8 mouse cellular contexts compared by ENCODE assay signal in genomic region chr8:11486142-11486541, GRCm38 (mm10). TPM values are rescaled to one million over a fixed set of nuclear protein-coding genes. Genes with fewer than 3 reads are reported as not detected.
DNase-seq lines count a peak whose midpoint lies in the region; ATAC-seq and TF ChIP-seq lines count a peak whose summit lies in the region.

No protein-coding gene starts in this region.

- peak; percentile 47; the same call in 1 of the 2 replicates for ATAC-seq in kidney, embryonic 16.5 days (ENCODE audit: low FRiP score, low TSS enrichment)
- ATAC-seq in liver, embryonic 16.5 days (ENCODE audit: low read depth), result peak; percentile 19; the same call in 1 of the 2 replicates

- 18% methylated on average over 7 of the region's 7 CpGs for WGBS in kidney, embryonic 16.5 days
- WGBS in liver, embryonic 16.5 days (ENCODE audit: insufficient replicate concordance), result 13% methylated on average over 7 of the region's 7 CpGs

- no peak overlapping the region for H3K4me3 ChIP-seq in ES-E14 (ENCODE audit: insufficient read depth in 1 of 2, low read depth in 1 of 2, low read length in 2 of 2, poor library complexity in 1 of 2, severe bottlenecking in 1 of 2)
- no peak overlapping the region for H3K4me3 ChIP-seq in gastrocnemius, adult 2 months
- no peak overlapping the region for H3K4me3 ChIP-seq in kidney, embryonic 16.5 days (ENCODE audit: low read length)
- no peak overlapping the region for H3K4me3 ChIP-seq in liver, embryonic 16.5 days (ENCODE audit: low read depth, low read length)

- H3K9ac ChIP-seq in ES-E14 (ENCODE audit: insufficient read depth, low read depth, low read length, poor library complexity, severe bottlenecking), result no peak overlapping the region
- no peak overlapping the region for H3K9ac ChIP-seq in kidney, embryonic 16.5 days (replicated peaks; ENCODE audit: low read length)
- no peak overlapping the region for H3K9ac ChIP-seq in liver, embryonic 16.5 days (ENCODE audit: low read depth, low read length)

- H3K4me2 ChIP-seq in kidney, embryonic 16.5 days (replicated peaks; ENCODE audit: low read depth, low read length), result no peak overlapping the region
- H3K4me2 ChIP-seq in liver, embryonic 16.5 days (ENCODE audit: low read depth, low read length), result no peak overlapping the region

- DNase-seq in 416B (ENCODE audit: low read depth) (peak; percentile 79), ES-E14 (ENCODE audit: low read depth, low spot score) (no peak)
- DNase-seq in cerebellum, adult 8-10 months, result peak; percentile 60
- DNase-seq in gastrocnemius, adult 2 months, result peak; percentile 75
- DNase-seq in ovary, postnatal 14 days (ENCODE audit: low spot score), result peak; percentile 73
- peak; percentile 62 to 63 for DNase-seq in urinary bladder, postnatal 36 days (ENCODE audit: low spot score in 2 of 2)

- no peak overlapping the region for H3K27ac ChIP-seq in ES-E14 (ENCODE audit: insufficient read depth, low read depth, low read length, poor library complexity, severe bottlenecking)
- no peak overlapping the region for H3K27ac ChIP-seq in gastrocnemius, adult 2 months
- H3K27ac ChIP-seq in kidney, embryonic 16.5 days (ENCODE audit: low read length), result no peak overlapping the region
- no peak overlapping the region for H3K27ac ChIP-seq in liver, embryonic 16.5 days (ENCODE audit: low read length)

- TF ChIP-seq CTCF in gastrocnemius, adult 2 months (IDR thresholded peaks at IDR 0.05), result no peak; the same call in 1 of the 2 replicates

- H3K27me3 ChIP-seq in kidney, embryonic 16.5 days (ENCODE audit: insufficient read depth, low read length), result 0 out of 2 replicates have a peak, but pooled peaks cover 5% of the 10 kb centered on the region
- no peaks in the 10 kb centered on the region for H3K27me3 ChIP-seq in liver, embryonic 16.5 days (ENCODE audit: control insufficient read depth, insufficient read depth, low read depth, low read length)

- no peaks in the 10 kb centered on the region for H3K9me3 ChIP-seq in ES-E14 (ENCODE audit: control insufficient read depth, insufficient read depth, low read depth, low read length)
- H3K9me3 ChIP-seq in kidney, embryonic 16.5 days (ENCODE audit: low read length), result no peaks in the 10 kb centered on the region
- H3K9me3 ChIP-seq in liver, embryonic 16.5 days (replicated peaks; ENCODE audit: control insufficient read depth, low read length), result no peaks in the 10 kb centered on the region

- peaks cover 0 to 5% of the 10 kb centered on the region in 2 experiments; a peak in 1 of 4 replicates for H3K4me1 ChIP-seq in ES-E14 (ENCODE audit: control insufficient read depth in 2 of 2, insufficient read depth in 2 of 2, low read length in 2 of 2, poor library complexity in 1 of 2)
- H3K4me1 ChIP-seq in kidney, embryonic 16.5 days (ENCODE audit: insufficient read depth, low read length), result peaks cover 15% of the 10 kb centered on the region
- H3K4me1 ChIP-seq in liver, embryonic 16.5 days (ENCODE audit: control insufficient read depth, low read depth, low read length), result peaks cover 2% of the 10 kb centered on the region; the same call in 1 of the 2 replicates

- H3K36me3 ChIP-seq in ES-E14 (ENCODE audit: control insufficient read depth, insufficient read depth, low read length, poor library complexity, severe bottlenecking), result no peaks in the 10 kb centered on the region
- H3K36me3 ChIP-seq in kidney, embryonic 16.5 days (ENCODE audit: insufficient read depth, low read length), result no peaks in the 10 kb centered on the region
- no peaks in the 10 kb centered on the region for H3K36me3 ChIP-seq in liver, embryonic 16.5 days (ENCODE audit: control insufficient read depth, insufficient read depth)

- intact Hi-C loops in gastrocnemius, adult 2 months (cut with DNase I), result loop anchor here (2.0 to 5.0 kb wide), 3 partner anchors 35 to 239 kb away; no protein-coding TSS in a partner anchor

- in situ Hi-C loops in ES-E14 (cut with MboI; ENCODE audit: low sequenced_read_pairs in 2 of 2, unreplicated experiment in 2 of 2), result loop anchor here in 1 of 2 experiments (25.0 kb wide), 1 partner anchor 901 kb away; the partner anchor contains the start of gene Sox1

TF ChIP-seq in ES-E14, 5 proteins besides CTCF, POLR2A, EP300 and RAD21:
- TF ChIP-seq ZC3H11A (IDR thresholded peaks at IDR 0.05; ENCODE audit: borderline replicate concordance, low read depth, low read length) (0 out of 2 replicates have a peak, but pooled peaks have one; percentile 14), MAFK (IDR thresholded peaks at IDR 0.05; ENCODE audit: insufficient read depth, low read depth, low read length) (no peak)
TF ChIP-seq in ES-E14: peak in this region for 1.

RNA-seq across cellular contexts. Expression of gene Rab20, which starts 7.6 kb away (rescaled TPM):
- total RNA-seq in ES-E14 (2012; rRNA removed), result 0.74 and 2.2 TPM in 2 replicates
- 1 to 10 TPM; 1.3 to 2.5 TPM for total RNA-seq in gastrocnemius, adult 2 months (2021)
- polyA plus RNA-seq in kidney, embryonic 16.5 days (2015; fragmentation: Nextera tagmentation; extraction: Ambion mirVana), result 30.6 and 37.3 TPM in 2 replicates
- 6.3 and 7.4 TPM in 2 replicates for polyA plus RNA-seq in liver, embryonic 16.5 days (2015; fragmentation: Nextera tagmentation; extraction: Ambion mirVana)

RNA-seq across cellular contexts. Expression of gene Naxd, which starts 11.2 kb away (rescaled TPM):
- 42.7 and 55.2 TPM in 2 replicates for total RNA-seq in ES-E14 (2012; rRNA removed)
- total RNA-seq in gastrocnemius, adult 2 months (2021), result 10 to 100 TPM; 28.1 to 31.2 TPM
- 125 and 132 TPM in 2 replicates for polyA plus RNA-seq in kidney, embryonic 16.5 days (2015; fragmentation: Nextera tagmentation; extraction: Ambion mirVana)
- polyA plus RNA-seq in liver, embryonic 16.5 days (2015; fragmentation: Nextera tagmentation; extraction: Ambion mirVana), result 37.0 and 38.0 TPM in 2 replicates
